Mouse (Mus musculus) testis, adult 2 months (tissue): ENCODE measurements at regions not wholly inside any gene's neighbourhood (a gene's known extent, or its start where the extent isn't known, plus 50 kb on each side); places are given as distances from the start of the nearest gene placed in this dataset.

ENCODE experiments used
- H3K27ac ChIP-seq: fragments of 200-500 bp; 2 replicates; pipeline ENCODE4 v1.5.1; 2012; ENCODE audit warnings: low read depth, low read length; ENCODE audit not compliant: control insufficient read depth, insufficient read depth
- H3K27me3 ChIP-seq: fragments of 200-500 bp; 2 replicates; pipeline ENCODE4 v1.6.1; 2012; ENCODE audit warnings: mild to moderate bottlenecking, low read length, moderate library complexity; ENCODE audit not compliant: control insufficient read depth, insufficient read depth
- H3K36me3 ChIP-seq: fragments of 200-500 bp; 2 replicates; pipeline ENCODE4 v1.6.1; 2012; ENCODE audit warnings: mild to moderate bottlenecking, low read length; ENCODE audit not compliant: control insufficient read depth, insufficient read depth
- H3K4me1 ChIP-seq: fragments of 200-500 bp; 2 replicates; pipeline ENCODE4 v1.6.1; 2012; ENCODE audit warnings: low read length; ENCODE audit not compliant: control insufficient read depth, insufficient read depth
- H3K4me3 ChIP-seq: fragments of 200-500 bp; 2 replicates; pipeline ENCODE4 v1.5.1; 2012; ENCODE audit warnings: low read depth, mild to moderate bottlenecking, low read length, moderate library complexity, mixed read lengths; ENCODE audit not compliant: control insufficient read depth
- CTCF ChIP-seq: fragments of 200-500 bp; IDR thresholded peaks from 2 replicates; pipeline ENCODE4 v1.5.1; 2012; ENCODE audit warnings: low read depth, mild to moderate bottlenecking, inconsistent platforms, low read length, moderate library complexity; ENCODE audit not compliant: control insufficient read depth, insufficient read depth, insufficient replicate concordance
- POLR2A ChIP-seq: fragments of 200-500 bp; IDR thresholded peaks from 2 replicates; pipeline ENCODE4 v1.6.1; 2012; ENCODE audit warnings: low read depth, mild to moderate bottlenecking, inconsistent platforms, low read length, moderate library complexity; ENCODE audit not compliant: control insufficient read depth

- no peak overlapping the region for H3K27ac ChIP-seq
These were observed 358.2 kb upstream of the Adgrl2 start for GRCm38 (mm10) chr3:149348459-149348971.

DNA sequence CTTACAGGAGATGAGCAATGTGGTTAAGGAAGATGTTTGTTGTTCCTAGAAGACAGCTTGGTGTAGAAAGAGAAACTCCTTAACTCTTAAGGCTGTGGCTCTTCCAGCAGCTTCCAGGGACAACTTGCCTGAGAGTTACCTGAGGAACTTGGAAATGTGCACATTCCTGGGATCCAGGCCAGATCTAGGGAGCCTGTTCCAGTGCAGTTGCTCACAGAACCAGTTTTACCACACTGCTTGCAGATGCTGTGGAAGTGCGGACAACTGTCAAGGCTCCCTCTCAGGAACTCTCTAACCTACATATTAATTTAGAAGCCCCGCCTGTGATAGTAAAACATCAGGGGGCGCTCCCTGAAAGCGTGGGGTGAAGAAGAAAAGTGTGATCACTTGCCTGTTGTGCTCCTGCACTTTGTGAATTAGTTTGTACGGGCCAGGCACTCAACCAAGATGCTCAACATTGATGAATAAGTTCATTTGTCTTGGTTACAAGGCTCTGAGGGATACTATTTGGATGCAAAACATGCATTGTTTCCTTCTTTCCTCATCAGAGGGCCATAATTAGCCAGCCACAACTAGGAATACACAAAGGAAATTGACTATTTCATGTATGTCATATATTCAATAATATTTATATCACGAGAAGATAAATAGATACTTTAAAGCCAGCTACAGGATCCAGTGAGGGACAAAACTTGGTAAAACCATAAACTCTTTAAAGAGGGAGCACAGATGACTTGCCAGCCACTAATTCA, 357.1 kb upstream of the Adgrl2 start:
- no peak overlapping the region for H3K4me3 ChIP-seq
- no peaks in the 10 kb centered on the region for H3K27me3 ChIP-seq
- H3K36me3 ChIP-seq = no peaks in the 10 kb centered on the region
- no peak overlapping the region for H3K27ac ChIP-seq
- no peaks in the 10 kb centered on the region for H3K4me1 ChIP-seq
- TF ChIP-seq CTCF (no peak), POLR2A (no peak)

More at GRCm38 (mm10) chr3:149348459-149348971, 358.2 kb upstream of the Adgrl2 start:
- no peaks in the 10 kb centered on the region for H3K36me3 ChIP-seq
- no peak overlapping the region for H3K4me3 ChIP-seq
- no peaks in the 10 kb centered on the region for H3K4me1 ChIP-seq
- H3K27me3 ChIP-seq = no peaks in the 10 kb centered on the region
- TF ChIP-seq POLR2A (no peak), CTCF (no peak)

- H3K36me3 ChIP-seq = no peaks in the 10 kb centered on the region
- no peaks in the 10 kb centered on the region for H3K27me3 ChIP-seq
- TF ChIP-seq CTCF (no peak), POLR2A (no peak)
- no peak overlapping the region for H3K4me3 ChIP-seq
- H3K27ac ChIP-seq = no peak overlapping the region
- H3K4me1 ChIP-seq = no peaks in the 10 kb centered on the region
These were observed 352.2 kb upstream of the Adgrl2 start for GRCm38 (mm10) chr3:149342511-149342910.

DNA sequence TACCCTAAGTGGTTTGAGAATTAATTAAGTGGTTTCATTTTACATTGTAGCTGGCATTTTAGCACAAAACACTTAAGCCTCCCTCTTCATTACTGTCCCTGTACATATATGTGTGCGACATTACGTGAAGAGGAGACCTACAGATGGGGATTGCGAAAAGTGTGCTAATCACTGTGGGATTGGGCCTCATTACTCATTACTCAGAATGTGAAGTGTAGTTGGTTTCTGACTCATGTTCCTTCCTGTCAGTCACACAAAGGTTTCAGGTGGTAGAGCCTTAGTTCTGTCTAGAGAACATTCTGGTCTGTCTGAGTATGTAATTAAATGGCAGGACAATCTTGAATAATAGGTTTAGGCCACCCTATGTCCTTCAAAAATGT, 349.0 kb upstream of the Adgrl2 start:
- no peaks in the 10 kb centered on the region for H3K4me1 ChIP-seq
- TF ChIP-seq CTCF (no peak), POLR2A (no peak)
- H3K27ac ChIP-seq = no peak overlapping the region
- no peaks in the 10 kb centered on the region for H3K36me3 ChIP-seq
- H3K27me3 ChIP-seq = no peaks in the 10 kb centered on the region
- no peak overlapping the region for H3K4me3 ChIP-seq

DNA sequence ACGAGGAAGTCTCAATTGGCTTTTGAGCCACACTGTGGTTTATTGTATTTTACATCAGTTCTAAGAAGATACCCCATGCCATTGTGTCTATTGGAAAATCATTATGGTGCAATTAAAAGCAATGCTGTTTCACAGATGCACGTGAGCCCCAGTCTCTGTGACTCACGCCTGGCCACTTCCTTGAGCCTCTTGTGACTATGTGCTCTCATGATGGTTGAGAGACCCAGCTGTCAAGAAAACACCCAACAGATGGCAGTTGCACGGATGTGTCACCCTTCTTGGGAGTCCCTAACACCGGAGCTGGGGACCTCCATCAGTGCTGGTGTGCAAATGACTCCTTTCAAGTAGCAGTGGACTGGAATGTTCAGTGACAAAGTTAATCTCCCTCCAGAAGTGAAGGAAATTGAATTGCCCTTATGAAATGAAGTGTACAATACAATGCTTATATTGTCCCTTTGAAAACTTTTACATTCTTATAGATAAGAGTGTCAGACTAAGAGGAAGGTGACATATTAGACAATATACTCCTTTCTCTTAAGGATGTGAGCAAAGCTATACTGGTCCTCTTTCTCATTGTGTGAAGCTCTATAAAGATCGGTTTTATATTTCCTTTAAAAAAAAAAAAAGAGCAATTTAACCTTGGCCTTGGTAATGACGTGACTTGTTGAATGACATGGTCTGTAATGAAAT, 348.5 kb upstream of the Adgrl2 start:
- H3K27ac ChIP-seq = no peak overlapping the region
- no peak for TF ChIP-seq CTCF
- TF ChIP-seq POLR2A = no peak
- no peak overlapping the region for H3K4me3 ChIP-seq
- H3K4me1 ChIP-seq = no peaks in the 10 kb centered on the region
- no peaks in the 10 kb centered on the region for H3K27me3 ChIP-seq
- H3K36me3 ChIP-seq = no peaks in the 10 kb centered on the region

DNA sequence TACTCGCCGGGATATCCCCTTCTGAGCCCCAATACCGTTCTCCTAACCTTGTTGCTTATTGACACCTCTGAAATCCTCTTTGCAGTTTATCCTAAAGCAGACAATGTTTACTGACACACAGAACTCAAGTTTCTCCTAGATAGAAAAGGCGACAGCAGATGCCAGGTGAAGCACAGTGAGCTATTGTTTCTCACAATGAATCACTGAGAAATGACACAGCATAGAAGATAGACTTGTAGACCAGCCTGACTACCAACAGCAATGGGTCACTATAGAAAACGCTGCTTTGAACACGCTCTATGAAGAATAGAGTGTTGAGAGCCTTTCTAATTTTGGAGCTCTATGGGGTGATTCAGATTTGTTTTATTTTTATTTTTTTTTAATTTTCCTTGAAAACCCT, 344.9 kb upstream of the Adgrl2 start:
- TF ChIP-seq CTCF (no peak), POLR2A (no peak)
- Histone ChIP-seq H3K4me1 (peaks cover 4% of the 10 kb centered on the region; the same call in 1 of the 2 replicates), H3K27ac (no peak overlapping the region), H3K36me3 (no peaks in the 10 kb centered on the region), H3K4me3 (no peak overlapping the region), H3K27me3 (no peaks in the 10 kb centered on the region)

- Histone ChIP-seq H3K27me3 (no peaks in the 10 kb centered on the region), H3K27ac (no peak overlapping the region), H3K36me3 (no peaks in the 10 kb centered on the region), H3K4me1 (peaks cover 4% of the 10 kb centered on the region; the same call in 1 of the 2 replicates), H3K4me3 (no peak overlapping the region)
- TF ChIP-seq POLR2A (no peak), CTCF (no peak)
These were observed 343.3 kb upstream of the Adgrl2 start for GRCm38 (mm10) chr3:149333607-149334006.

GRCm38 (mm10) chr3:149333131-149333530, 342.8 kb upstream of the Adgrl2 start:
- peaks cover 4% of the 10 kb centered on the region; the same call in 1 of the 2 replicates for H3K4me1 ChIP-seq
- no peaks in the 10 kb centered on the region for H3K27me3 ChIP-seq
- H3K4me3 ChIP-seq = no peak overlapping the region
- no peaks in the 10 kb centered on the region for H3K36me3 ChIP-seq
- TF ChIP-seq CTCF (no peak), POLR2A (no peak)
- no peak overlapping the region for H3K27ac ChIP-seq
